Mouse (Mus musculus) erythroblast, adult 5-6 weeks (primary cell): ENCODE data around the gene Ckap4. TPM values are rescaled to one million over a fixed set of nuclear protein-coding genes. Genes with fewer than 3 reads are reported as not detected.

Source experiments
- total RNA-seq, 2 experiments: library from RNA; stranded (forward) in 1 of 2; stranded (reverse) in 1 of 2; fragments of 150-400 nt in 1 of 2; fragments of 200-764, 138-1000 nt in 1 of 2; gene quantifications; 2 replicates each; pipeline versions ENCODE4 v1.2.3 to v1.2.4; 2015 to 2017; ENCODE audit warnings: low replicate concordance in 2 of 2

Gene Ckap4
- total RNA-seq, 2 experiments from 2014 or later: 38.4 to 43.8 TPM

Other genes starting within 250 kb of the Ckap4 start
- gene Nuak1, start 93.5 kb downstream of the Ckap4 start, total RNA-seq (2015; ENCODE audit: low replicate concordance): not detected in 2 replicates
- gene Nuak1, start 93.5 kb downstream of the Ckap4 start, total RNA-seq (2017; ENCODE audit: low replicate concordance): 0.85 TPM in 1 of 2 replicates, not detected in the other
- gene Tcp11l2, start 42.6 kb upstream of the Ckap4 start, total RNA-seq (2015; ENCODE audit: low replicate concordance): 604 and 645 TPM in 2 replicates
- gene Tcp11l2, start 42.6 kb upstream of the Ckap4 start, total RNA-seq (2017; ENCODE audit: low replicate concordance): 495 and 623 TPM in 2 replicates
- gene Polr3b, start 88.2 kb upstream of the Ckap4 start, total RNA-seq (2015; ENCODE audit: low replicate concordance): 44.1 and 50.5 TPM in 2 replicates
- 81.8 and 274 TPM in 2 replicates for gene Polr3b, start 88.2 kb upstream of the Ckap4 start, total RNA-seq (2017; ENCODE audit: low replicate concordance)
- gene Rfx4, start 222.0 kb upstream of the Ckap4 start, total RNA-seq (2015; ENCODE audit: low replicate concordance): 0.77 TPM in 1 of 2 replicates, not detected in the other
- not detected in 2 replicates for gene Rfx4, start 222.0 kb upstream of the Ckap4 start, total RNA-seq (2017; ENCODE audit: low replicate concordance)